Mouse (Mus musculus): Measurements from ENCODE around the gene Fam69a. TPM values are rescaled to one million over a fixed set of nuclear protein-coding genes. Genes with fewer than 3 reads are reported as not detected.

Gene Fam69a
- total and polyA plus RNA-seq, 2 experiments from 2014 or later: 16.2 to 77.4 TPM

- H3K27ac ChIP-seq (ENCODE audit: low read depth, low read length): no peak overlapping the region
- H3K9me3 ChIP-seq (ENCODE audit: low read length): no peaks in the 10 kb centered on the region
- H3K4me3 ChIP-seq (ENCODE audit: low read depth, low read length): no peak overlapping the region
- no peaks in the 10 kb centered on the region for H3K36me3 ChIP-seq (ENCODE audit: insufficient read depth, low read length)
- no peaks in the 10 kb centered on the region for H3K4me1 ChIP-seq (ENCODE audit: insufficient read depth, low read length)
- ATAC-seq (ENCODE audit: low FRiP score) (no peak), DNase-seq (ENCODE audit: low spot score) (no peak)
- H3K4me2 ChIP-seq (ENCODE audit: low read depth, low read length, poor library complexity, severe bottlenecking): no peak overlapping the region
- H3K27me3 ChIP-seq (ENCODE audit: insufficient read depth, low read length): no peaks in the 10 kb centered on the region
- no peak for TF ChIP-seq CTCF (IDR thresholded peaks at IDR 0.05)
- 97% methylated on average over 4 of the region's 4 CpGs for WGBS
- no peak overlapping the region for H3K9ac ChIP-seq (replicated peaks; ENCODE audit: low read length, poor library complexity, severe bottlenecking)
Observed at GRCm38 (mm10) chr5:108028230-108028629, 41.3 kb upstream of the Fam69a start.

GRCm38 (mm10) chr5:108021346-108021745, 34.5 kb upstream of the Fam69a start:
- H3K9me3 ChIP-seq (ENCODE audit: low read length): no peaks in the 10 kb centered on the region
- no peak overlapping the region for H3K9ac ChIP-seq (replicated peaks; ENCODE audit: low read length, poor library complexity, severe bottlenecking)
- DNase-seq (ENCODE audit: low spot score) (no peak), ATAC-seq (ENCODE audit: low FRiP score) (no peak)
- H3K4me3 ChIP-seq (ENCODE audit: low read depth, low read length): no peak overlapping the region
- H3K4me1 ChIP-seq (ENCODE audit: insufficient read depth, low read length): no peaks in the 10 kb centered on the region
- WGBS: 75% methylated on average over 3 of the region's 3 CpGs
- H3K4me2 ChIP-seq (ENCODE audit: low read depth, low read length, poor library complexity, severe bottlenecking): no peak overlapping the region
- no peaks in the 10 kb centered on the region for H3K36me3 ChIP-seq (ENCODE audit: insufficient read depth, low read length)
- TF ChIP-seq CTCF (IDR thresholded peaks at IDR 0.05): no peak
- H3K27me3 ChIP-seq (ENCODE audit: insufficient read depth, low read length): no peaks in the 10 kb centered on the region
- no peak overlapping the region for H3K27ac ChIP-seq (ENCODE audit: low read depth, low read length)

GRCm38 (mm10) chr5:108019367-108019766, 32.5 kb upstream of the Fam69a start:
- H3K4me1 ChIP-seq (ENCODE audit: insufficient read depth, low read length): no peaks in the 10 kb centered on the region
- H3K36me3 ChIP-seq (ENCODE audit: insufficient read depth, low read length): no peaks in the 10 kb centered on the region
- DNase-seq (ENCODE audit: low spot score) (no peak), ATAC-seq (ENCODE audit: low FRiP score) (no peak)
- H3K27ac ChIP-seq (ENCODE audit: low read depth, low read length): no peak overlapping the region
- no peaks in the 10 kb centered on the region for H3K27me3 ChIP-seq (ENCODE audit: insufficient read depth, low read length)
- H3K4me2 ChIP-seq (ENCODE audit: low read depth, low read length, poor library complexity, severe bottlenecking): no peak overlapping the region
- no peak for TF ChIP-seq CTCF (IDR thresholded peaks at IDR 0.05)
- H3K4me3 ChIP-seq (ENCODE audit: low read depth, low read length): no peak overlapping the region
- no peak overlapping the region for H3K9ac ChIP-seq (replicated peaks; ENCODE audit: low read length, poor library complexity, severe bottlenecking)
- WGBS: 22% methylated on average over 2 of the region's 2 CpGs
- H3K9me3 ChIP-seq (ENCODE audit: low read length): no peaks in the 10 kb centered on the region

- no peaks in the 10 kb centered on the region for H3K4me1 ChIP-seq (ENCODE audit: insufficient read depth, low read length)
- WGBS: 96% methylated on average over 2 of the region's 2 CpGs
- no peak for ATAC-seq (ENCODE audit: low FRiP score)
- H3K9ac ChIP-seq (replicated peaks; ENCODE audit: low read length, poor library complexity, severe bottlenecking): no peak overlapping the region
- no peak overlapping the region for H3K4me2 ChIP-seq (ENCODE audit: low read depth, low read length, poor library complexity, severe bottlenecking)
- H3K27ac ChIP-seq (ENCODE audit: low read depth, low read length): no peak overlapping the region
- DNase-seq (ENCODE audit: low spot score): no peak
- no peak overlapping the region for H3K4me3 ChIP-seq (ENCODE audit: low read depth, low read length)
- H3K27me3 ChIP-seq (ENCODE audit: insufficient read depth, low read length): no peaks in the 10 kb centered on the region
- no peaks in the 10 kb centered on the region for H3K9me3 ChIP-seq (ENCODE audit: low read length)
- H3K36me3 ChIP-seq (ENCODE audit: insufficient read depth, low read length): no peaks in the 10 kb centered on the region
- TF ChIP-seq CTCF (IDR thresholded peaks at IDR 0.05): no peak
Observed at GRCm38 (mm10) chr5:108017232-108017631, 30.3 kb upstream of the Fam69a start.

- no peaks in the 10 kb centered on the region for H3K36me3 ChIP-seq (ENCODE audit: insufficient read depth, low read length)
- TF ChIP-seq CTCF (IDR thresholded peaks at IDR 0.05): no peak
- H3K4me1 ChIP-seq (ENCODE audit: insufficient read depth, low read length): no peaks in the 10 kb centered on the region
- WGBS: 68% methylated on average over 7 of the region's 7 CpGs
- ATAC-seq (ENCODE audit: low FRiP score) (no peak), DNase-seq (ENCODE audit: low spot score) (peak; percentile 14)
- H3K9ac ChIP-seq (replicated peaks; ENCODE audit: low read length, poor library complexity, severe bottlenecking): no peak overlapping the region
- H3K27me3 ChIP-seq (ENCODE audit: insufficient read depth, low read length): no peaks in the 10 kb centered on the region
- no peaks in the 10 kb centered on the region for H3K9me3 ChIP-seq (ENCODE audit: low read length)
- H3K4me3 ChIP-seq (ENCODE audit: low read depth, low read length): no peak overlapping the region
- no peak overlapping the region for H3K4me2 ChIP-seq (ENCODE audit: low read depth, low read length, poor library complexity, severe bottlenecking)
- H3K27ac ChIP-seq (ENCODE audit: low read depth, low read length): no peak overlapping the region
Observed at GRCm38 (mm10) chr5:108015422-108015821, 28.5 kb upstream of the Fam69a start.

- no peak overlapping the region for H3K27ac ChIP-seq (ENCODE audit: low read depth, low read length)
- WGBS: 3% methylated on average over 1 of the region's 1 CpGs
- H3K9ac ChIP-seq (replicated peaks; ENCODE audit: low read length, poor library complexity, severe bottlenecking): no peak overlapping the region
- no peaks in the 10 kb centered on the region for H3K4me1 ChIP-seq (ENCODE audit: insufficient read depth, low read length)
- H3K4me2 ChIP-seq (ENCODE audit: low read depth, low read length, poor library complexity, severe bottlenecking): no peak overlapping the region
- ATAC-seq (ENCODE audit: low FRiP score) (no peak), DNase-seq (ENCODE audit: low spot score) (no peak)
- H3K4me3 ChIP-seq (ENCODE audit: low read depth, low read length): no peak overlapping the region
- no peaks in the 10 kb centered on the region for H3K36me3 ChIP-seq (ENCODE audit: insufficient read depth, low read length)
- no peak for TF ChIP-seq CTCF (IDR thresholded peaks at IDR 0.05)
- no peaks in the 10 kb centered on the region for H3K27me3 ChIP-seq (ENCODE audit: insufficient read depth, low read length)
- H3K9me3 ChIP-seq (ENCODE audit: low read length): no peaks in the 10 kb centered on the region
Observed at GRCm38 (mm10) chr5:108014173-108014572, 27.3 kb upstream of the Fam69a start.
